Mouse (Mus musculus) mouse embryonic stem cell (cell line): ENCODE measurements around the gene Gm42906.

ENCODE experiments used
- in situ Hi-C, 2 experiments: fragments of 300-500 bp; cut with MboI; formaldehyde crosslinking; loops; 1 replicate in 1 of 2; 3 replicates in 1 of 2; pipeline ENCODE4 v1.14.3; 2019 to 2020; ENCODE audit warnings: low sequenced_read_pairs in 2 of 2, low pct_unique_long_range_greater_than_20kb in 1 of 2, mixed read lengths in 1 of 2; ENCODE audit not compliant: unreplicated experiment in 1 of 2

Gene Gm42906

DNA sequence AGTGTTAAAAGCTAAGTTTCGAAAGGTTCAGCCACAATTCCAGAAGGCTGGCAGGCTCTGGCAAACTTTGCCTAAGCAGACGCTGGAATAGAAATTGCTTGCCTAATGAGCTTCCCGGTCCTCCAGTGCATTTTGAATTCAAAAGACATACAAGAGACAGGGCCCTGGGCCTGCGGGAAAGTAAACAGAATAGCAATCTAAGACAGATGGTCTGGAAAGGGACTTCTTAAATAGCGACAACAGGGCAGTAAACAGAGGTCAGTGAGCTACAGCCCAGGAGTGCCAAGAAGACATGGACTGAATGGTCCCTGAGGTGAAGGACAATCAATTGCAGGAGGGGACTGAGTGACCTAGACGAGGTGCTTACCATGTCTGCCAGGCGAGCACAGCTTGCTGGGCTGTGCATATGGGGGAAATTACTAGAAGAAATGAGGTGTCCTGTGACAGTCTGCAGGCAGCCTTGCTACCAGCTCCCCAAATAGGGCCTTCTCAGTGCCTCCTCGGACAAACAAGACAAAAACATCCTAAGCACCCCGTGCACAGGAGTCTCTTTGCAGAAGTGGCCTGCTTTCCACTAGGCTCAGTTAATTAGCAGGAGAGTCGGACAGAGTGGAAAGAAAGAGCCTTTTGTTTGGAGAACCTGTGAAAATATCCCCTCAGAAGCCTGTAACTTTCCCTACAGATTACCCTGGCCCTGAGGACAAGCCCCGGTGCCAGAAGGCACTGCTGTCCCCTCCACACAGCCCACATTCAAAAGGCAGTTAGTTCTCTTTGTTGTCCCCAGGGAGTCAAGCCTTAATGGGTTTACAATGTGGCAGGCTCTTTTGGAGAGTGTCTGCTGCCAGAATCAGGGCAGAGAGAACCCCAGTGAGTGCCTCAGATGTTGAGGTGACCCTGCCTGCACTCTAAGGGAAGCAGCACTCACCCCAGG is 285.0 kb downstream of the Gm42906 start:
- in situ Hi-C loops, result no loop called here

DNA sequence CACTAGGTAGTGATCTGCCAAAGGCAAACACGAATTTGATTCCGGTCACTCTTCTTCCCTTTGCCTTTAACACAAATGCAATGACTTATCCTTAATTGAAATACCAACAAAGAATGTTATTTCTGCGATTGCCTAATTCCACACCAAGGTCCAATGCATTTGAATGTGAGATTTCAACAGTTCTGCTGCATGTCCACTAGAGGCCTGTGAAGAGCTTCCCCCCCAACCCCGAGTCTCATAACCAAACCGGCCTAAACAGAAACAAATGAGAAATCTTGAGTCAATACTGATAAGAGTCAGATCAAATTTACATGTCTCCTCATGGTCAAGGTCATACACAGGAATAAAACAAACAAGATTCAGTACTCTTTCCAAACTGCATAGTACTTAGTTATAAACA is 285.7 kb downstream of the Gm42906 start:
- in situ Hi-C loops, result no loop called here

DNA sequence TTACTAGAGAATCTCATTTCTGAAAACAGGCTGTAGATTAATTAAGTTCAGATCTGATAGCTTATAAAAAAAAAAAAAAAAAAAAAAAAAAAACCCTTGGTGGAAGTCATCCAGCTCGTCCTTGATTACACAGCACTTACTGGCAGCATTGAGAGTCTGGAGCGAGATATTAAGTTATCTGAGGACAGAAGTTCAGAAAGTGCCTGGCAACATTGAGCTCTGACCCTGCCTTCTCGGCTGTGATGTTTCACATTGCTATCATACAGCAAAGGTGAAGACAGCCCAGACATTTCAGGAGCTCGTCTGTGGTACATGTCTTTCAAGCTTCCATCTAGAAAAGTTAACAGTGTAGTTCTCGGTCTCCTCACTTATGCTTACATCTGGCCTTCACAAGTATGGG is 290.1 kb downstream of the Gm42906 start:
- in situ Hi-C loops, result no loop called here

DNA sequence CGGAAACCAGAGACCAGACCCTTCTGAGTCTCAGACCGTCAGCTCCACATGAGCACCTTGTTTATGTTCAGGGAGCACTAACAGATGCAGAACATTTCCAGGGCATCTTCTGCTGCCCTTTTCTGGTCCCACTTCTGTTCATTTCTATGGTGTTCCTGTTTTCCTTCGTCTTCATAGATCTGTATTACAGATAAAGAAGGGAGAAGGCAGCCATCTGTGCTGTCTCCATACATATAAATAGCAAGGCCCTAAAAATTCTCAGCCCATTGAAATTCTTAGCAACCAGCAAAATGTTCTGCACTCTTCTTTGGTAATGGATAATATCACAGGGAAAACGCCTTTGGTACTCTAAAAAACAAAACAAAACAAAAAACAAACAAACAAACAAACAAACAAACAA is 290.7 kb downstream of the Gm42906 start:
- in situ Hi-C loops, result no loop called here

DNA sequence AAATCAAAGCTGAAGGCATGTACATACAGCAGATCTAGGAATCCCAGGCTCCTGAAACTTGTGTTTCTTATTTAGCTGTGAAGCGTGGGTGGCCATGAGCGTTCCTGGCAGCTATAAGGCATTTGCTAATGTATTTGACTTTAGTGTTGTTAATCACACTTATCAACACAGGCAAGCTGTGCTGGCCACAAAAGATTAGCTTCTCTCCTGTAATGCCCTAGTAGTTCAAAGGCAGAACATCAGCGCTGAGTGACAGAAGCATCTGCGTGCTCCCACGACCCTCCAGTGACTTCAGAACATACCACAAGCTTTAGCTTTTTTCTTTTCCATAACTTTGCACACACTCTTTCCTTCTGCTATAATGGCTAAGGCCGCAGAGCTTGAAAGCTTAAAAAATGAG is 292.0 kb downstream of the Gm42906 start:
- in situ Hi-C loops, result no loop called here

DNA sequence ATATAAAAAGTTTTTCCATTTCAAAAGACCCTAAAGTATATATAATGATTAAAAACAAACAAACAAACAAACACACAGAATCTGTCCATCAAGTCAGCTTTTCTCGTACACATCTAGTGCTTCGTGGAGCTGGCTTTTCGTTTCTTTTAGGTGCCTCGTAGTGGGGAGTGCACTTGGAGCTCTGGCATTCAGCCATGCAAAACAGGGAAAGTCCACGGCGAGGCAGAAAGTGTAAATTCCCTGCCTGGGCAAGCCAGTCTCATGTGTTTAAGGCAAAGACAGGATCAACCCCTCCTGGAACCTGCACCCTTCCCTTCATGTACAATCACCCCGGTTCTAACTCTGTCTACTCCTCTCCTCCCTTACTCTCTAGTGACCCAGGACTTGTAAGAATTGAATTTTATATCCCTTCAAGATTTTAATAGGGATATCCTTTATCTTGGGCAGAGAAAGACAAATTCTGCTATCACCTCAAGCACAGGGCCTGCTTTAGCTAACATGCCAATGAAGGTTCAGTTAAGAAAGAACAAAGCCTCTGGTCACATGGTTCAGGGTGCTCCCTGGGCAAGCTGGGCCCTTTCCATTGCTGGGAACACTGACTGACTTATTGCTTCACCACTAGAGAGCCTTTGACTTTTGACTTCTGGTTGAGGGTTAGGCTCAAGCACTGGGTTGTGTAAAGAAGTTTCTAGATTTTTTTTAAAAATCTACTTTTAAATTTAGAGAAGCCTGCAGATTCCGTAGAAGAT is 292.7 kb downstream of the Gm42906 start:
- in situ Hi-C loops, result no loop called here

DNA sequence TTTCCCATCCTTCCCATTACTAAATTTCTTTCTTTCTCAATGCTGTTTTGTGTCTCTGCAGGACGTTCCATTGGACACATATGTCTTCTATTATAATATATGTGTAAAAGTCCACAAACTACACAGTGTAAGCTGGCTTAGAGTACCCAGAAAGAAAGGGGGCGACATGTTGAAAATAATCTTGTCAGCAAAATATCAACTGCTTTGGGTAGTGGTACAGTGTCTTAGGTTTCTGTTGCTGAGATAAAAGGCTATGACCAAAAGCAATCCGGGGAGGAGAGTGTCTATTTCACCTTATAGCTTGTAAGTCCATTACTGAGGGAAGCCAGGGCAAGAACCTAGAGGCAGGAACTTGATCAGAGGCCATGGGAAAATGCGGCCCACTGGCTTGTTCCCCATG is 293.8 kb downstream of the Gm42906 start:
- in situ Hi-C loops, result no loop called here

DNA sequence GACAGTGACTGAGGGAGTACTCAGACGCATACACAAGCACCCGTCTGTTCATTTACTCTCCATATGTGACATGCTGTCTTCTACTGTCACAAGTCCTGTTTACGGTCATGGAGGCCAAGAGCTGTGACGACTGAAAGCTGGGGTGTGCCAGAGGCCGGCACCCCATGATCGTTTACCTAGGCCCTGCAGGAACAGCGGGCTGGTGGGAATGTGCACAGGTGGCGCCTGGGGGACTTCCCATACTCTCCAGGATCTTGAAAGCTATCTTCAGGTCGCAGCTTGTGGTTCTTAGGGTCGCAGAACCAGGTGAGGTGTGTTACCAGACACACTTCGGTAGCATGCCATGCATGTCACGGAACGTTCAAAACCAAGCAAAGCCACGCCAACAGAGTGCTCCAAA is 294.2 kb downstream of the Gm42906 start:
- in situ Hi-C loops, result no loop called here

DNA sequence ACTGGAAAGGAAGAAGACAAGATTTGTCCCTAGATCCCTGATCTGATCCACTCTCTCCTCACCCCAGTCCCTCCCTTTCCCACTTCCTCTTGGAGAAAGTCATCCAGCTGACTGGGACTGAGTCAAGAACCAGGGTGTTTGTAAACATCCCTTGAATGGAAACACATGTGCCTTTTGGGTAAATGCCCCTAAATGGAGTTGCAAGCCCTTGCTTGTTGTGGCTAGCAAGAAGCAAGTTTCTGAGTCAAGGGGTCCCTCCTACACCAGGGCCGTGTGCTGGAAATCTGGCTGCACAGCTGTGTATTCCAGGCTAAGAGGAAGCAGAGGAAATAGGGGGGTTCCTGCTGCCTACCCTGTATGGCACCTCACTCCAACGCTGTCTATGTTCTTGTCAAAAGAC is 298.2 kb downstream of the Gm42906 start:
- in situ Hi-C loops, result no loop called here

DNA sequence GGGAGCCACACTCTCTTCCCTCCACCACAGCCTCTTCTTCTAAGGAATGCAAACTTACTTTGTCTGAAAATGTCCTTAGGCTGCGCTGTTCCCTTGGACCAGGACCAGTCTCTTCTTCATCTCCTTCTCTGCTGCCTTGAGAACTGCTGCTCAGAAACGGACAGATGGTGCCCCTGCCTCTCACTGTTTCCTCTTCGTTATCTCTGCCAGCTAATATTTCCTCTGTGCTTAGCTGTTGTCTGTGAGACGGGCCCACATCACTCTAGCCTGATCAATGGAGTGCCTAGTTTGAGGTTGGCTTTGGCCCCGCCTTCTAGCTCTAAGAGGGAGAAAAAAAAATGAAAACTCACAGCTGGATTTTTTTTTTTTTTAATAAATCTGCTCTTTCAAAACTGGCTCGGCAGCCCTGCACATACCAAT is 300.7 kb downstream of the Gm42906 start:
- in situ Hi-C loops, result no loop called here

DNA sequence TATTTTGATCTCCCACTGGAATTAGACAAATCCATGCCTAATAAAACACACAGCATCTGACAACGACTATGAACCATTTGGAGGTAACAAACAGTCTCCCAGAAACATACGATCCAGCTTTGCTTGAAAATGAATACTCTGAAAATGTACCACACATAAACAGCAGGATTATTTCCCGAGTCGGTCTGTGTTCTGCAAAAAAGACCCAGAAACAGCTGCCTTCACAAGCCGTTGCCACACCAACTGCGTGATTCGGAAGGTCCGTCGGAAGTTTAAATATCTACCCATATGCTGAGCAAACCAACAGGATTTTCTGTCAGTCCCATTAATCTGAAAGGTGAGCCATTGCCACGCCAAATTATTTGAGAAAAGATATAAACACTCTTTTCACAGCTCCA is 301.4 kb downstream of the Gm42906 start:
- in situ Hi-C loops, result no loop called here

DNA sequence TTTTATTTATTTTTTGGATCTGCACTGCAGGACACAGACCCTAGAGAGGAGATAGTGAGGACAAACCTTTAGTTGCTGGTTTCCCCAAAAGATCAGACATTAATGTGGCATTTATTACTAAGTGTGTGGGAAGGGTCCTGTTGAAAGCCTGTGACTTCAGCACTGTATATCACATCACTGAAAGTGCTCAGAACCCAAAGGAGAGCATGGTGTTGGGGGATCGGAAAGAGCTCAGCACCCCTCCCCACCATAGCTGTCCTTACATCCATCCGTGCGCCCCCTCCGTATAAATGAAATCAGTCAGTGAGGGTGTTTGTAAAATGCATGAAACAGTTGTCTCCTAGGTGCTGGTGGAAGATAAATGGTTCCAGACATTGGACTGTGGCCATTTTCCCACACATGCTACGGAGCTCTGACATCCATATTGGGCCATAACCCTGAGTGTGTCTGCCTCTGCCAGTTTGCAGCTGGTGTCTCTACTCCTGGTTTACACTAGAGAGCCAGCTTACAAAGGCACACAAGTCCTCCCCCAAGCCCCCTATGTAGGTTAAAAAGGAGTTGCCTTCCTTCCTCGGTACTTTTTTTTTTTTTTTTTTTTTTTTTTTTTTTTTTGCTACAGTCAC is 301.9 kb downstream of the Gm42906 start:
- in situ Hi-C loops, result no loop called here

DNA sequence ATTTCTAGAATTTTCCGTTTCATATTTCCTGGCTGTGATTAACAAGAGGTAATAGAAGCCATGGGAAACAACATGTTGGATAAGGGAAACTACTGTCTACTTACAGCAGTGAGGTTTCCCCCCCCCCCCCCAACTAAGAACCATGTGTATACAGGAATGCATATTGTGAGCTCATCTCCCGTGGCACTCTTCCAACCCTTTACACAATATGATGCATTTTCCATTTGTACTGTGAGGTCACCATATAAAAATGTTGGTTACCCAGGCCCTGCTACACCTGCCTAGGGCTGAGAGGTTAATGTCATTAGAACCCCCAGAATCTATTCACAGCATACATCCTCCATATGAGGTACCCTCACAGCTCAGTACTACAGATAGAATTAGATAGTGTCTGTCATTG is 310.1 kb downstream of the Gm42906 start:
- in situ Hi-C loops, result no loop called here

DNA sequence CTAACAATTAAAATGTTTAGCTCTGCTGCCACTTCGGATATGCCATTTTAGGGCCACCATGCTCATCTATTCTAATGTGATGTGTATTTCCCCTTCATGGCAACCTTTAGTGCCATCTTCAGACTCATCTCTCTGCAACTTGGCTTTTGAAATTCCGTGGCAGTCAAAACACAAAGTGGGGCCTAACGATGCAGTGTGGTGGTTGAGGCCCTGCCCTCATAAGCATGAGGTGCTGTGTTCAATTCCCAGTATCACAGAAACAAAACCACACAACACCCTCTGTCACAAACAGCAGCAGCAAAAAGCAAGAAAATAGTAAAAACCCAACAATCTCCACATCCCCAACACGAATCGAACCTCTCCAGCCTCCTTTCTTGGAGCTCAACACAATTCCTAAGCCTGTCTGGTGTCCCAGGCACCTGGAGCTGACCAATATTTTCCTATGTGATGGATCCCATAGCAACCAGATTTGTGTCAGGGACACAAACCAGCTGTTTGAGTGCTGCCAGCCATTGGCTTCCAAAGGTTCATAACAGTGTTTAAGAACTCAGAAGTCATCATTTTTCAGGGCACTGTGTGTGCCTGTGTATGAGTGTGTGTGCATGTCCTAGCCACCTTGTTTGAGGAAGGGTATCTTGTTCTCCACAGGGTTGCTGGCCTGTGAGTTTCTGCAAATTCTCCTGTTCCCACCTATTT is 311.6 kb downstream of the Gm42906 start:
- in situ Hi-C loops, result no loop called here

DNA sequence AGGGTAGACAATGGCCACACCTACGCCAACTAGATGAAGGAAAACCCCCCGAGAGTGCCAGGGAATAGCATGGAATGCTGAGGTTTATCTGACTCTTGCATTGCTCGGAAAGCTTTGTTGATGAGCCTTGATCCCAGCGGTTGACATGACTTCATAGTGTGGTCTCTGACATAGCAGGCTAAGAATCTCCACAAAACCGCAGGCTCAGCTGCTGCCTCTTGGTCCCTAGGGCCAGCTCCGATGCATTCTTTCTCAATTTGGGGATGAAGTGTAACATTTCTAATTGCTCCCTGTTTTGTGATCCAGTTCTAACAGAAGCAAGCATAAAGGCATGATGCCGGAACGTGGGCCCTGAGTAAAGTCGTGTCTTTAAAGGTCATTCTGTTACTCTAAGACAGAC is 315.2 kb downstream of the Gm42906 start:
- in situ Hi-C loops, result no loop called here

DNA sequence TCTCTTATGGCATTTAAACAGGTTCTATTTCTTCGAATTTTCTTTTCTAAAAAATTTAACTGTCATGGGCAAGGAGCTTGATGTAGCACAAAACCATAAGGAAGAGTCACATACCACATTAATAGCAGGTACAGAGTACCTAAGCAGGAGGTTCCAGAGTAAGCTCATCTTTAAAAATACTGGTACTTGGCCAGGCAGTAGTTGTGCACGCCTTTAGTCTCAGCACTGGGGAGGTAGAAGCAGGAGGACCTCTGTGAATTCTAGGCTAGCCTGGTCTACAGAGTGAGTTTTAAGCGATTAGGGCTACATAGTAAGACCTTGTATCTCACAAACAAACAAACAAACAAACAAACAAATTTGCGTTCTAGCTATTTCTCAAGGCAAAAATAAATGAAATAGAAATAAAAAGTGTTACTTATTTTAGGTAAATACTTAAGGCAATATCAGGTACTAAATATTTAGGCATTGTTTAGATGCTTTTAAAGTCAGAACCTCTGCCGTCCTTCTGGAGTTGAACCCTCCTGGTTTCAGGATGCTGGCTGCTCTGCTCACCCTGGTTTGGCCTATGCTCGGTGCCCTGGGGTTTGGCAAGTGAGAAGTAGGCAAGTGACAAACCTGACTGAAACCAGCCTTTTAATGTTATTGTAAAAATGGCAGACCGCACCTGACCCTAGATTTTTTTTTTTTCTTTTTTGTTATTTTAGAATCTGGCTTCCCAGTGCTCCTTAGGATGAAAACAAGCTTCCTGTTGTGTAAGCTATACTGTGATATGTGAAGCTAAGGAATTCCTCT is 316.7 kb downstream of the Gm42906 start:
- in situ Hi-C loops, result no loop called here

DNA sequence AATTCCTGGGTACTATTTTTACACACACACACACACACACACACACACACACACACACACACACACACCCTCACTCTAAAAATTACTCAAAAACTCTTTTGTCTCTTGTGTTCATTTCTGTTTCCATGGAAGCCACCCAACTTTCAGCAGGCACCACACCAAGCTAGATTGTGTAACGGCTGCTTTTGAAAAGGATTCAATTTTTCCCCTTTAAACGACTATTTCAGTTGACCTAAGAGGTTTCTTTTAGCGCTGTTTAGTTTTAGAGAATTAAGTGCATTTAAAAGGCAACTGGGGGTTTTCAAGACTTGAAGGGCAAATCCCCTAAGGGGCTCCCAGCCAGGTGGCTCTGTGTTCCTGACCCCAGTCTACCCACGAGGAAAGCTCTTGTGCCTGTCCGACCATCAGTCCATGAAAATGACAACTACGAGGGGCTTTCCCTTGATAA is 317.5 kb downstream of the Gm42906 start:
- in situ Hi-C loops, result no loop called here

DNA sequence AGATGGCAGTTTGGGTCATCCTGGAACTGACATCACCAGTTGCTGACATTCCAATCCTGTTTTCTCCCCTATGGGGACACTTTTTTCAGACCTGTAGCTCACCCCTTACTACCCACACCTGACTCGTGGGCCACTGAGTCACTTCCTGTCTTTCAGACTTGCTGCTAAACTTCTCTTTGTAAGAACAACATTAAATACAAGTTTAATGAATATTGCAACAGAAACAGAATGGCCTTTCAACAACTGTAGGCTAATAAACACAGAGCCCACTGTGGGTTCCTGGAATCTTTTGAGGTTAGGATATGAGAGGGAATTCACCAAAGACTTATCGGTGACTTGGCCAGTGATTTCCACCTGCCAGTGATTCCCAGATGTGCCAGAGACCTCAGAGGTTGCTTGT is 318.1 kb downstream of the Gm42906 start:
- in situ Hi-C loops, result no loop called here
